Mouse (Mus musculus) cortical plate, adult 2 months (tissue): Measurements from ENCODE around the gene Icam5.
"Not testable (repeated sequence)": the region's sequence is repeated elsewhere in the genome, so short reads cannot be mapped to it uniquely, and the experiment has no call there.

Source experiments
- CTCF ChIP-seq: fragments of 200-500 bp; IDR thresholded peaks from 2 replicates; pipeline ENCODE4 v1.5.1; 2011; ENCODE audit warnings: mild to moderate bottlenecking, control low read depth, low read length; ENCODE audit not compliant: insufficient read depth; ENCODE audit errors: extremely low read depth
- POLR2A ChIP-seq: fragments of 200-500 bp; IDR thresholded peaks from 2 replicates; pipeline ENCODE4 v1.6.1; 2011; ENCODE audit warnings: mild to moderate bottlenecking, low read length, control low read depth; ENCODE audit not compliant: insufficient read depth; ENCODE audit errors: extremely low read depth

- TF ChIP-seq CTCF, POLR2A: not testable (repeated sequence)
Measured at GRCm38 (mm10) chr9:21044785-21045184, 12.9 kb downstream of the Icam5 start.
